Mouse (Mus musculus) monocyte, adult 59 days (primary cell): ENCODE measurements around the gene Fsd1. TPM values are rescaled to one million over a fixed set of nuclear protein-coding genes. Genes with fewer than 3 reads are reported as not detected.

Source experiments
- total RNA-seq, 2 experiments: library from RNA; stranded (reverse); gene quantifications; one replicate each; pipeline ENCODE4 v1.2.4; 2023

Gene Fsd1
- not detected for total RNA-seq

DNA sequence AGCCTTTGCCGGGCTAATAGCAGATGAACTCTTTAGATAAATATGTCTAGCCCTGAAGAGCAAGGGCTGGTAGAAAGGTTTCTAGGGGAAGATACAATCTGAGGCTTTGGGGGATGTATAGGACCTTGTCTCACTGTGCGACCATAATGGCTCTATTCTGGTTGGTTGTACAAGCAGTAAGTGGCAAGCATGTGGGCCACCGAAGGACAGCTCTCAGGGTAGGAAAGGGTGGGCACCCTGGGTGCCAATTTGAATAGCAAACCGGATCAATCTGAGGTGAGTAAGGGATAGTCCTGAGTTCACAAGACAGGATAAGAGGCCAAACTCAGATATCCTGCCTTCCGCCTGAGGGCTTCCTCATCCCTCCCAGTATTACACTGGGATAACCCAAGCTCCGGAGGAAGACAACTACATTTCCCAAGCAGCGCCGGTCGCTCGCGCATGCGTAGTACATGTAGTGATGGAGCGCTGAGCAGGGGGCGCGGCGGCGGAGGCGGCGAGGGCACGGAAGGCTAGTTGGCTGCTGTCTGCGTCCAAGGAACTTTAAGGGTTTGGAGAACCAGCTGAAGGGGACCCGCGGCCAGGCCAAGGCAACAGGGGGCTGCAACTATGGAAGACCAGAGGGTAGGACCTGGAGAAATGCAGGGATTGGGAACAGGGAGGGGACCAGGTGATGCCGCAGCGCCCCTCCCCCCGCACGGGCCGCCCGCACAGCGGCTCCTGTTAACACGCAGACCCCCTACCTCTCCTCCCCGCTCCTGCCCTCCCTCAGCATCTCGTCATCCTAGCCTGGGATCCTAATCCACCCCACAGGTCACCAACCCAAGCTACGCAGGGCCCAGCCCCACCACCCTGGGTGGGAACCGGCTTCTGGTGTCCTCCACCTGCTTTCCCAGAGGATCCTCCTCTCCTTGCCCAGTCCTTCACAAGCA lies at the start of gene Fsd1:
Gene Fsd1 (plus strand): TSS at position 480 of the 932 bp plus-strand sequence.

GRCm38 (mm10) chr17:55949400-55949799 lies 36.9 kb upstream of the Fsd1 start, which contains the start of gene Zfp119b:
Gene Zfp119b (minus strand): TSS chr17:55949500.

DNA sequence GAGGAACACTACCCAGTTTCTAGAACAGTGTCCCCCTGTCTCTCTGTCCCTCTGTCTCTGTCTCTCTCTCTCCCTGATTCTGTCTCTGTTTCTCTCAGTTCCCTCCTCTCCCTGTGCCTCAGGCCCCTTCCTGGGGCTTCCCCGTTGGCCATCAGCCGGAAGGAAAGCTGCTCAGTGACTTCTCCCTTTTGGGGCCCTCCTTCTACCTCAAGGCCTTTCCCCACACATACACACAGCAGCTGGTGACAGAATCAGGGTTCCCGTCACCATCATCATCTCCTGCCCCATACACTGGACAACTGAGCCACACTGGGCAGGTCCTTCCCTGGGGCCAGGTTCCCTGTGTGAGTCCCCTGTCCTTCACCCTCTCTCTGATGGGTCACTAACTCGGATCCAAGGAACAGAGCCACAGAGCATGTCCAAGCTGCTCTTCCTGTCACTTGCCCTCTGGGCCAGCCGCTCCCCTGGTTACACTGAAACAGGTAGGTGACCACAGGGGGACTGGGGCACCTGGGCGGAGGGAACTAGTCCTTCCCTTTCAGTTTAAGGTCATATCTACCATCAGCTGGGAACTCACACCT lies 33.8 kb upstream of the Fsd1 start, which contains the start of gene Ebi3:
Gene Ebi3 (plus strand): TSS at position 194 of the 581 bp plus-strand sequence.

DNA sequence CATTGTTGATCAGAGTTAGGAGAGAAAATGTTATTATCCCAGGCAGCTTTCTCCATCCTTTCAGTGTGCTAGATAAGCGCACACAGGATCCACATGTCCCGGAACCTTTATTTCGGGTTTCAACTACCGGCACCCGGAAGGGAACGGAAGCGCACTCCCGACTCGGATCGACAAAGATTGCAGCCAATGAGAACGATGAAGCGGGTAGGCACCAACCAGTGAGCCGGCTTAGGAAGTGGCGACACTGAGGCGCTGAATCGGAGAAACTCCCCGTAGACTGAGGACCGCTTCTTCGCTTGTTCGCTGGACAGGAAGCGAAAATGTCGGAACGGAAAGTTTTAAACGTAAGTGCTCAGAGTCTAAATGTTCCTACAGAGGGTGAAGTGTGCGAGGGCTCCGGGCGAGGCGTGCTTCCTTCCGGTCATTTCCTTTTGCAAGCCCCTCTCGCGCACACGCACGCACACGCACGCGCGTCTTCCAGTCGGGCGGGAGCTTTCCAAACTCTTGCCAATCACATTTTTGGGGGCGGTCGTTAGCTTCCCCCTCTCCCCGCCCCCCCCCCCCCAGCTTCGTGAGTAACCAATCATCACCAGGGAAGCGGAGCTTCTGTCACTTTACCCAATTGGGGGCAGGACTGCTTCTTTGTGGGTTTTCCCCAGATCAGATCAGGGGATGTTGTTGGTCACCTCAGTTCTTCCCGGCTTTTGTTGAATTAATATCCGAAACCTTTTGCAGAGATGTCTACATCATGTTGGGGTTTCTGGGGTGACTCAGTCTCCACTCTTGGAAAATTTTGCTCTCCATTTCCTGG lies 27.2 kb upstream of the Fsd1 start, which contains the start of gene Yju2:
Gene Yju2 (plus strand): TSS at position 182 of the 811 bp plus-strand sequence.

DNA sequence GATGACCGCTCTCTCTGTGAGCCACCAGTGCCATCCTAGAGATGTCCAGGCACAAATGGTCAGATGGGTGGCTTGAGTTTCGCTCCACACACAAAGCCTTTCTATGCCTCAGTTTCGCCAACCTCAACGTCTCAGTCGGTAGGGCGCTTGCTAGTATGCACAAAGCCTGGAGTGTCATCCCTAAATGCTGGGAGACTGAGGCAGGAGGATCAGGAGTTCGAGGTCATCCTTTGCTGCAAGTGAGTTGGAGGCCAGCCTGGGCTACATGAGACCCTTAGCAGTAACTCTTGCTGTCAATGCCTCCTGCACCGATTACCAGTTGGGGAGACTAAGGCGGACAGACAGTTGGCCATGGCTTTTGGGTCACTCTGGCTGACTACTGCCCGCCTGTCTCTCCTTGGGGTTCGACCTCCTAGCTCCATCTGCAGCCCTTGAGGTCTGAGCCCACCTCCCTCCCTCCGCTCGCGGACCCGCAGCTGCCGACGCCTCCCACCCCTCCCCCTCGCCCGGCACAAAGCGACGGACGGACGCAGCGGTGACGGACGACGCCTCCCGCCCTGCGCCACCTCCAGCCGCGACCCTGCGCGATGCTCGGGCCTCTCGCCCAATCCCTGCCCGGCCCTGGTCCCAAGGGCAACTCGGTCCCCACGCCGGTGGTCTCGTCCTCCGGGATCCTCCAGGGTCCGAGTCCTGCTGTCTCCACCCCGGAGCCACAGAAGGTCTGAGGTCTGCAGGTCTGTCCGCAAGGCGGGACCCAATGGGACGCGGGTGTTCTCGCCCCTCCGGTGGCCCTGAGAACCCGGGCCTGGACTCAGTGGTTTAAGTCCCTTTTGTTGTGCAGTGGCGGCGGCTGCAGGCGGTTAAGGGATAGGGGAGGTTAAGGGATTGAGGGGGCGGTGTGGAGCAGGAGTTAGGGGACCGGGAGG lies 16.1 kb upstream of the Fsd1 start, which contains the start of gene Shd:
Gene Shd (plus strand): TSS at position 502 of the 926 bp plus-strand sequence.

GRCm38 (mm10) chr17:56005415-56006061 lies 19.2 kb downstream of the Fsd1 start, which contains the start of the genes Stap2 and Mpnd:
Gene Stap2 (minus strand): TSS chr17:56005584.
Gene Mpnd (plus strand): TSS chr17:56005711.

DNA sequence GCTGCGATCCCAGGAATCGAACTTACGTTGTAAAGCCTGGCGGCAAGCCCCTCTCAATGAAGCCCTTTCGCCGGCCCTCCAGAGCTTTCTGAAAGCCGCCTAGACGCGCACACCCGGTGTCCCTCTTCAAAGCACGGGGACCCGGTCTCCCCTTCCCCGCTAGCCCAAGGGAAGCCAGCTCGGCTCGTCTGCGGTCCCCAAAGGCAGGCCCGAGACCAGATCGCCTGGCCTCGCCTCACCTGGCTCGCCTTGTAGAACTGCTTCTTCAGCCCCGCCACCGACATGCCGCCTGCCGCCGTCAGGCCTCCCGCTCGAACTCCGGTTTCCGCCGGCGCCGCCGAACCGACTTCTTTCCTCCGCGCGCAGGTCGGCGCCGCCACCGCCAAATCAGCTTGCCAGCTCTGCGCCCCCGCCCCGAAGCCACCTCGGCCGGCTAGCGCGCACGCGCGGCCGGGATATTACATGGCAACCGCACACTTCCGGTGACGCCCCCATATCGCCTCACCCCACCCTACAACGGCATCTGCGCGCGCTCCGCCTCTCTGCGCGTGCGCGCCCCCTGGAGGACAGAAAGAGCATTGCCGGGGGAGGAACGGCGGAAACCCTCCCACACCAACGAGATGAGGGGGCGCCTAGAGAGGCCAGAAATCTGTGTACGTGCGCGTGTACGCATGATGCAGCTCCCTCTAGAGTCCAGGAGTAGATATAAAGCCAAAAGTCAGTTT lies 50.0 kb downstream of the Fsd1 start, which contains the start of gene Sh3gl1:
Gene Sh3gl1 (minus strand): TSS at position 460 of the 725 bp plus-strand sequence.

GRCm38 (mm10) chr17:56040030-56040856 lies 53.9 kb downstream of the Fsd1 start, which contains the start of gene Chaf1a:
Gene Chaf1a (plus strand): TSS chr17:56040439.

Other genes with a start within 250 kb of the Fsd1 start
- gene Adgre4, start 236.5 kb upstream of the Fsd1 start, total RNA-seq: 100 to 1,000 TPM; 374 to 402 TPM
- 1 to 10 TPM; 3.9 to 5.7 TPM for gene Zfp119a, start 107.6 kb upstream of the Fsd1 start, total RNA-seq
- gene Zfp959, start 94.4 kb upstream of the Fsd1 start, total RNA-seq: 10 to 100 TPM in 1 of 2 experiments, 1 to 10 TPM in 1; 5.7 to 10.1 TPM
- 1 to 10 TPM; 3.8 to 4.3 TPM for gene Zfp119b, start 37.0 kb upstream of the Fsd1 start, total RNA-seq
- gene Ebi3, start 33.9 kb upstream of the Fsd1 start, total RNA-seq: 100 to 1,000 TPM; 104 to 106 TPM
- 10 to 100 TPM; 23.3 to 30.4 TPM for gene Yju2, start 27.4 kb upstream of the Fsd1 start, total RNA-seq
- gene Shd, start 16.0 kb upstream of the Fsd1 start, total RNA-seq: 1 to 10 TPM in 1 of 2 experiments, under 1 TPM in 1; 0.88 to 1.3 TPM
- 1 to 10 TPM in 1 of 2 experiments, under 1 TPM in 1; 0.76 to 1.3 TPM for gene Stap2, start 19.1 kb downstream of the Fsd1 start, total RNA-seq
- 10 to 100 TPM; 42.0 to 43.1 TPM for gene Mpnd, start 19.2 kb downstream of the Fsd1 start, total RNA-seq
- gene Sh3gl1, start 50.1 kb downstream of the Fsd1 start, total RNA-seq: 10 to 100 TPM; 50.9 to 57.1 TPM
- 1 to 10 TPM; 1.6 to 2.1 TPM for gene Chaf1a, start 53.9 kb downstream of the Fsd1 start, total RNA-seq
- gene Ubxn6, start 88.5 kb downstream of the Fsd1 start, total RNA-seq: 10 to 100 TPM; 41.1 to 44.6 TPM
- gene Hdgfl2, start 93.1 kb downstream of the Fsd1 start, total RNA-seq: 10 to 100 TPM; 48.3 to 48.7 TPM
- not detected for gene Plin4, start 123.3 kb downstream of the Fsd1 start, total RNA-seq
- gene Plin5, start 131.1 kb downstream of the Fsd1 start, total RNA-seq: not detected
- gene Lrg1, start 135.5 kb downstream of the Fsd1 start, total RNA-seq: 1 to 10 TPM in 1 of 2 experiments, not detected in 1; 3.7 TPM
- gene Sema6b, start 153.8 kb downstream of the Fsd1 start, total RNA-seq: 1 to 10 TPM; 2.7 to 3.7 TPM
- under 1 TPM; 0.33 to 0.39 TPM for gene Tnfaip8l1, start 176.0 kb downstream of the Fsd1 start, total RNA-seq
- gene Mydgf, start 197.4 kb downstream of the Fsd1 start, total RNA-seq: 10 to 100 TPM; 43.5 to 54.0 TPM
- 10 to 100 TPM; 38.8 to 43.3 TPM for gene Dpp9, start 232.4 kb downstream of the Fsd1 start, total RNA-seq